ENCODE assay signal across 9 mouse cellular contexts in the genomic region with DNA sequence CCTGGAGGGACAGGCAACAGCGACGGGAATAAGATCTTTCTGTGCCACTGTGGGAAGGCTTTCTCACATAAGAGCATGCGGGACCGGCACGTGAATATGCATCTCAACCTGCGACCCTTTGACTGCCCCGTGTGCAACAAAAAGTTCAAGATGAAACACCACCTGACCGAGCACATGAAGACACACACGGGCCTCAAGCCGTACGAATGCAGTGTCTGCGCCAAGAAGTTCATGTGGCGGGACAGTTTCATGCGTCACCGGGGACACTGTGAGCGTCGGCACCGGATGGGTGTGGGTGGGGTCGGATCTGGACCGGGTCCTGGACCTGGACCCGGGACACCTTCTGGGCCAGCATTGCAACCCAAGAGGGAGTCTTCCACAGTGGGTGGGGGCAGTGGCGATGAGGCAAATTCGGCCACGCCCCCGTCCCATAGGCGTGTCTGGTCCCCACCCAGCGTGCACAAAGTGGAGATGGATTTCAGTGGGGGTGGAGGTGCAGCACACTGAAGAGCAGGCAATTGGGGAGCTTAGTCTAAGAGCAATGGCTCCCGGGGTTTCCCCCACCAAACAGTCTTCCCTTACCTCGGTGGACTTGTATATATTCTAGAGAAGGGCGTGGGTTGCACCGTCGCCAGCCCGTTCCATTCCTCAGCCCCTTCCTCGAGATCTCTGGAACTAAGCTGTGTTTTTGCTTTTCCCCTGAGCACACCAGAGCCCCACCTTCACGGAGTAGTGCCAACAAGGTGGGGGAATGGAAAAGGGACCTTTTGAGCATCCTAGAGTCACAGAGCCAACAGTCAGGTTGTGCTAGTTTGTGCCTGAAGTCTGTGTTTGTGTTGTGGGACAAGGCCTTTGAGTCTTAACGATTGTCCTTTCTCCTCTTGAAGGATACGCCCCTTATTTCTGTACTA. TPM values are rescaled to one million over a fixed set of nuclear protein-coding genes. Genes with fewer than 3 reads are reported as not detected.
A peak's percentile ranks its signal among the peaks of the same experiment; 100 is the strongest.
DNase-seq lines count a peak whose midpoint lies in the region; ATAC-seq and TF ChIP-seq lines count a peak whose summit lies in the region.
"Had no signal": no experiment of that assay in that cellular context is flagged by ENCODE, and none has a peak within 500 bp of the region (broad histone marks: within the 10 kb centered on the region; RNA-seq: fewer than 3 reads in every experiment).

No protein-coding gene starts in this region.

- peaks cover 2% of the 10 kb centered on the region for H3K79me3 ChIP-seq in C2C12 (ENCODE audit: low read depth)

- no peak overlapping the region for H3K9ac ChIP-seq in embryonic facial prominence, embryonic 15.5 days
- H3K9ac ChIP-seq in liver, embryonic 13.5 days: peak overlapping the region; percentile 90
- no peak overlapping the region for H3K9ac ChIP-seq in stomach, embryonic 14.5 days (replicated peaks; ENCODE audit: low read depth, low read length)

- H3K9me3 ChIP-seq in embryonic facial prominence, embryonic 15.5 days (replicated peaks): no peaks in the 10 kb centered on the region
- 0 out of 2 replicates have a peak, but pooled peaks cover 2% of the 10 kb centered on the region for H3K9me3 ChIP-seq in hindbrain, embryonic 10.5 days
- H3K9me3 ChIP-seq in liver, embryonic 13.5 days (replicated peaks): peaks cover 19% of the 10 kb centered on the region
- no peaks in the 10 kb centered on the region for H3K9me3 ChIP-seq in stomach, embryonic 14.5 days (ENCODE audit: control insufficient read depth, low read depth, low read length)

- peak overlapping the region; percentile 76 for H3K27ac ChIP-seq in embryonic facial prominence, embryonic 15.5 days (replicated peaks)
- peak overlapping the region; percentile 35; the same call in 1 of the 2 replicates for H3K27ac ChIP-seq in hindbrain, embryonic 10.5 days
- peak overlapping the region; percentile 96 for H3K27ac ChIP-seq in liver, embryonic 13.5 days
- H3K27ac ChIP-seq in stomach, embryonic 14.5 days (ENCODE audit: low read length): peak overlapping the region; percentile 48

- no peak overlapping the region for H3ac ChIP-seq in C2C12 (ENCODE audit: control insufficient read depth, insufficient read length, low read depth)

- peaks cover 34% of the 10 kb centered on the region for H3K4me1 ChIP-seq in embryonic facial prominence, embryonic 15.5 days
- peaks cover 66% of the 10 kb centered on the region for H3K4me1 ChIP-seq in hindbrain, embryonic 10.5 days (replicated peaks)
- peaks cover 68% of the 10 kb centered on the region for H3K4me1 ChIP-seq in liver, embryonic 13.5 days (replicated peaks)
- peaks cover 18% of the 10 kb centered on the region for H3K4me1 ChIP-seq in stomach, embryonic 14.5 days (ENCODE audit: control insufficient read depth, insufficient read depth, low read length)

- WGBS in embryonic facial prominence, embryonic 15.5 days: 54% methylated on average over 37 of the region's 37 CpGs
- 59% methylated on average over 37 of the region's 37 CpGs for WGBS in hindbrain, embryonic 10.5 days
- 51% methylated on average over 37 of the region's 37 CpGs for WGBS in liver, embryonic 13.5 days (ENCODE audit: insufficient replicate concordance)
- WGBS in stomach, embryonic 14.5 days: 54% methylated on average over 37 of the region's 37 CpGs

- peaks cover 29% of the 10 kb centered on the region for H3K36me3 ChIP-seq in C2C12 (ENCODE audit: control insufficient read depth, insufficient read depth)
- H3K36me3 ChIP-seq in embryonic facial prominence, embryonic 15.5 days: peaks cover 23% of the 10 kb centered on the region
- H3K36me3 ChIP-seq in hindbrain, embryonic 10.5 days: peaks cover 37% of the 10 kb centered on the region
- H3K36me3 ChIP-seq in liver, embryonic 13.5 days: peaks cover 37% of the 10 kb centered on the region
- H3K36me3 ChIP-seq in stomach, embryonic 14.5 days (ENCODE audit: control insufficient read depth, insufficient read depth, low read length): peaks cover 13% of the 10 kb centered on the region

- H3K79me2 ChIP-seq in C2C12 (ENCODE audit: control insufficient read depth, insufficient read depth): peaks cover 44% of the 10 kb centered on the region

- peak overlapping the region; percentile 90 for H3K4me2 ChIP-seq in embryonic facial prominence, embryonic 15.5 days (replicated peaks)
- peak overlapping the region; percentile 99 for H3K4me2 ChIP-seq in liver, embryonic 13.5 days
- H3K4me2 ChIP-seq in stomach, embryonic 14.5 days (replicated peaks; ENCODE audit: low read depth, low read length): peak overlapping the region; percentile 99

- ATAC-seq in embryonic facial prominence, embryonic 15.5 days (ENCODE audit: insufficient number of reproducible peaks, low FRiP score, low TSS enrichment, low read depth): no peak
- ATAC-seq in liver, embryonic 13.5 days (ENCODE audit: low read depth): peak; percentile 5
- ATAC-seq in stomach, embryonic 14.5 days (ENCODE audit: insufficient number of reproducible peaks, insufficient read depth, low FRiP score, low read depth): no peak

- peak; percentile 39 for DNase-seq in adrenal gland, adult 2 months
- no peak for DNase-seq in adrenal gland, postnatal 4 days (ENCODE audit: low spot score in 2 of 2)
- no peak for DNase-seq in hindbrain, embryonic 10.5 days (ENCODE audit: low spot score)
- DNase-seq in liver, embryonic 13.5 days: peak; percentile 66
- no peak for DNase-seq in frontal cortex, adult 2 months (ENCODE audit: extremely low spot score in 1 of 2, low spot score in 1 of 2)

- TF ChIP-seq CTCF in C2C12 (IDR thresholded peaks at IDR 0.05; ENCODE audit: control insufficient read depth, insufficient read depth, insufficient read length): no peak

- H3K27me3 ChIP-seq in C2C12 (ENCODE audit: control insufficient read depth, insufficient read depth, insufficient read length): no peaks in the 10 kb centered on the region
- H3K27me3 ChIP-seq in embryonic facial prominence, embryonic 15.5 days: no peaks in the 10 kb centered on the region
- H3K27me3 ChIP-seq in hindbrain, embryonic 10.5 days (ENCODE audit: insufficient read depth, poor library complexity, severe bottlenecking): 0 out of 2 replicates have a peak, but pooled peaks cover 17% of the 10 kb centered on the region
- no peaks in the 10 kb centered on the region for H3K27me3 ChIP-seq in liver, embryonic 13.5 days
- no peaks in the 10 kb centered on the region for H3K27me3 ChIP-seq in stomach, embryonic 14.5 days (ENCODE audit: control insufficient read depth, insufficient read depth, low read length)

- peak overlapping the region; percentile 93 for H3K4me3 ChIP-seq in C2C12 (ENCODE audit: insufficient read depth, poor library complexity, severe bottlenecking)
- H3K4me3 ChIP-seq in embryonic facial prominence, embryonic 15.5 days (replicated peaks): peak overlapping the region; percentile 66
- peak overlapping the region; percentile 61 for H3K4me3 ChIP-seq in hindbrain, embryonic 10.5 days
- peak overlapping the region; percentile 90 for H3K4me3 ChIP-seq in liver, embryonic 13.5 days (replicated peaks)
- H3K4me3 ChIP-seq in stomach, embryonic 14.5 days (ENCODE audit: low read depth, low read length): peak overlapping the region; percentile 70

RNA-seq across cellular contexts. Expression of a gene that starts 2.8 kb away (rescaled TPM):
- total RNA-seq in adrenal gland, adult 2 months (2021): 10 to 100 TPM; 26.1 to 38.3 TPM
- polyA plus RNA-seq in adrenal gland, adult 2 months (2012; rRNA removed): 52.1 and 57.1 TPM in 2 replicates
- total RNA-seq in adrenal gland, postnatal 4 days (2021): 10 to 100 TPM; 43.0 to 47.1 TPM
- polyA plus RNA-seq in C2C12 (2012; fragmentation: generic; extraction: Trizol): 30.3 TPM
- polyA plus RNA-seq in embryonic facial prominence, embryonic 15.5 days (2015; fragmentation: Nextera tagmentation; extraction: Ambion mirVana): 15.8 and 17.8 TPM in 2 replicates
- polyA plus RNA-seq in hindbrain, embryonic 10.5 days (2016; fragmentation: Nextera tagmentation; extraction: Ambion mirVana): 23.0 and 24.0 TPM in 2 replicates
- polyA plus RNA-seq in liver, embryonic 13.5 days (2015; fragmentation: Nextera tagmentation; extraction: Ambion mirVana): 10.1 and 10.7 TPM in 2 replicates
- 9.4 and 10.4 TPM in 2 replicates for polyA plus RNA-seq in stomach, embryonic 14.5 days (2014; fragmentation: Nextera tagmentation; extraction: Ambion mirVana)
- polyA plus RNA-seq in frontal cortex, adult 2 months (2012; rRNA removed): 29.9 and 33.4 TPM in 2 replicates

RNA-seq across cellular contexts. Expression of a gene that starts 2.8 kb away (rescaled TPM):
- 100 to 1,000 TPM; 151 to 171 TPM for total RNA-seq in adrenal gland, adult 2 months (2021)
- polyA plus RNA-seq in adrenal gland, adult 2 months (2012; rRNA removed): 244 and 245 TPM in 2 replicates
- total RNA-seq in adrenal gland, postnatal 4 days (2021): 100 to 1,000 TPM; 122 to 131 TPM
- 30.5 TPM for polyA plus RNA-seq in C2C12 (2012; fragmentation: generic; extraction: Trizol)
- 40.2 and 49.3 TPM in 2 replicates for polyA plus RNA-seq in embryonic facial prominence, embryonic 15.5 days (2015; fragmentation: Nextera tagmentation; extraction: Ambion mirVana)
- polyA plus RNA-seq in hindbrain, embryonic 10.5 days (2016; fragmentation: Nextera tagmentation; extraction: Ambion mirVana): 14.5 and 17.2 TPM in 2 replicates
- polyA plus RNA-seq in liver, embryonic 13.5 days (2015; fragmentation: Nextera tagmentation; extraction: Ambion mirVana): 27.6 and 30.5 TPM in 2 replicates
- 45.3 and 47.9 TPM in 2 replicates for polyA plus RNA-seq in stomach, embryonic 14.5 days (2014; fragmentation: Nextera tagmentation; extraction: Ambion mirVana)
- polyA plus RNA-seq in frontal cortex, adult 2 months (2012; rRNA removed): 25.4 and 28.5 TPM in 2 replicates

RNA-seq across cellular contexts. Expression of a gene that starts 9.3 kb away (rescaled TPM):
- 10 to 100 TPM; 29.0 to 30.3 TPM for total RNA-seq in adrenal gland, adult 2 months (2021)
- 54.7 and 65.7 TPM in 2 replicates for polyA plus RNA-seq in adrenal gland, adult 2 months (2012; rRNA removed)
- 10 to 100 TPM; 34.7 to 37.8 TPM for total RNA-seq in adrenal gland, postnatal 4 days (2021)
- 19.3 TPM for polyA plus RNA-seq in C2C12 (2012; fragmentation: generic; extraction: Trizol)
- polyA plus RNA-seq in embryonic facial prominence, embryonic 15.5 days (2015; fragmentation: Nextera tagmentation; extraction: Ambion mirVana): 48.5 and 51.7 TPM in 2 replicates
- polyA plus RNA-seq in hindbrain, embryonic 10.5 days (2016; fragmentation: Nextera tagmentation; extraction: Ambion mirVana): 73.1 and 82.8 TPM in 2 replicates
- polyA plus RNA-seq in liver, embryonic 13.5 days (2015; fragmentation: Nextera tagmentation; extraction: Ambion mirVana): 25.5 and 27.6 TPM in 2 replicates
- 39.2 and 44.6 TPM in 2 replicates for polyA plus RNA-seq in stomach, embryonic 14.5 days (2014; fragmentation: Nextera tagmentation; extraction: Ambion mirVana)
- polyA plus RNA-seq in frontal cortex, adult 2 months (2012; rRNA removed): 26.4 and 27.2 TPM in 2 replicates

RNA-seq across cellular contexts. Expression of a gene that starts 10.8 kb away (rescaled TPM):
- 10 to 100 TPM; 44.2 to 44.4 TPM for total RNA-seq in adrenal gland, adult 2 months (2021)
- 237 and 298 TPM in 2 replicates for polyA plus RNA-seq in adrenal gland, adult 2 months (2012; rRNA removed)
- total RNA-seq in adrenal gland, postnatal 4 days (2021): 10 to 100 TPM; 87.9 to 94.5 TPM
- polyA plus RNA-seq in C2C12 (2012; fragmentation: generic; extraction: Trizol): 31.7 TPM
- polyA plus RNA-seq in embryonic facial prominence, embryonic 15.5 days (2015; fragmentation: Nextera tagmentation; extraction: Ambion mirVana): 57.1 and 64.4 TPM in 2 replicates
- polyA plus RNA-seq in hindbrain, embryonic 10.5 days (2016; fragmentation: Nextera tagmentation; extraction: Ambion mirVana): 45.2 and 55.7 TPM in 2 replicates
- 7.1 and 7.4 TPM in 2 replicates for polyA plus RNA-seq in liver, embryonic 13.5 days (2015; fragmentation: Nextera tagmentation; extraction: Ambion mirVana)
- 38.4 and 39.8 TPM in 2 replicates for polyA plus RNA-seq in stomach, embryonic 14.5 days (2014; fragmentation: Nextera tagmentation; extraction: Ambion mirVana)
- polyA plus RNA-seq in frontal cortex, adult 2 months (2012; rRNA removed): 154 and 161 TPM in 2 replicates

RNA-seq across cellular contexts. Expression of a gene that starts 13.6 kb away (rescaled TPM):
- not detected for total RNA-seq in adrenal gland, adult 2 months (2021)
- not detected in 2 replicates for polyA plus RNA-seq in adrenal gland, adult 2 months (2012; rRNA removed)
- not detected for total RNA-seq in adrenal gland, postnatal 4 days (2021)
- not detected for polyA plus RNA-seq in C2C12 (2012; fragmentation: generic; extraction: Trizol)
- polyA plus RNA-seq in embryonic facial prominence, embryonic 15.5 days (2015; fragmentation: Nextera tagmentation; extraction: Ambion mirVana): 0.55 and 0.58 TPM in 2 replicates
- 0.34 and 0.41 TPM in 2 replicates for polyA plus RNA-seq in hindbrain, embryonic 10.5 days (2016; fragmentation: Nextera tagmentation; extraction: Ambion mirVana)
- 0.60 and 0.91 TPM in 2 replicates for polyA plus RNA-seq in liver, embryonic 13.5 days (2015; fragmentation: Nextera tagmentation; extraction: Ambion mirVana)
- polyA plus RNA-seq in stomach, embryonic 14.5 days (2014; fragmentation: Nextera tagmentation; extraction: Ambion mirVana): 0.54 and 1.00 TPM in 2 replicates
- polyA plus RNA-seq in frontal cortex, adult 2 months (2012; rRNA removed): 1.3 and 1.5 TPM in 2 replicates
- total RNA-seq: gastrocnemius, adult 8-10 months had no signal

Comparison
In these comparisons a context has a peak if more than half of its experiments do, and no peak if none do; other contexts are left out.
1. DNase-seq: peak in adrenal gland, adult 2 months (single experiment) and liver, embryonic 13.5 days (single experiment); none in adrenal gland, postnatal 4 days (0 of 2), hindbrain, embryonic 10.5 days (single experiment) and frontal cortex, adult 2 months (0 of 2).
2. H3K27ac ChIP-seq: peak in every context shown above with its lines; median percentile 96 in liver, embryonic 13.5 days; 76 in embryonic facial prominence, embryonic 15.5 days; 48 in stomach, embryonic 14.5 days; 35 in hindbrain, embryonic 10.5 days.
3. Peak in every context shown above with its lines, with median percentiles within 50 percentile points of each other: H3K4me3 ChIP-seq and H3K4me2 ChIP-seq.